Mouse (Mus musculus) MN1 (cell line): Measurements from ENCODE around the gene Dnajb2.
"Not testable (repeated sequence)": the region's sequence is repeated elsewhere in the genome, so short reads cannot be mapped to it uniquely, and the experiment has no call there.

ENCODE experiments used
- DNase-seq: peaks from one replicate; pipeline ENCODE4 v3.0.0-alpha.2; 2016; ENCODE audit warnings: low spot score

The Dnajb2 gene

DNA sequence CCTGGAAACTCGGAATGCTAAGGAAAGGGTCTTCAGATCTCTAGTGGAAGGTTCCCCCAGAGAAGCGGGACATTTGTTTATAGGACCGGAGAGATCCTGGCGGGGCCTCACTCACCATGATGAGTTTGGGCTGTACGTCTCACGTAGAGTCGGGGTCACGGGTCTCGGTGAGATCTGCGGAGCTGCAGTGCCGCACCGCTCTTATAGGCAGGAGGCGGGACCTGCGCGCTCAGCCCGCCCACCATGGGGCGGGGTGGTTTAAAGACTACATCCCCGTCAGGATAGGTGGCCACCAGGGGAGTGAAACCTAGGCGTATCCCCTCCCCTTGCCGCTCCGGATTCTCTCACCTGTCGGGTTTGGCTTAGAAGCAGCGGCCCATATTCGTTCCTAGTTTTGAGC, 17.1 kb upstream of the Dnajb2 start:
- no peak for DNase-seq

DNA sequence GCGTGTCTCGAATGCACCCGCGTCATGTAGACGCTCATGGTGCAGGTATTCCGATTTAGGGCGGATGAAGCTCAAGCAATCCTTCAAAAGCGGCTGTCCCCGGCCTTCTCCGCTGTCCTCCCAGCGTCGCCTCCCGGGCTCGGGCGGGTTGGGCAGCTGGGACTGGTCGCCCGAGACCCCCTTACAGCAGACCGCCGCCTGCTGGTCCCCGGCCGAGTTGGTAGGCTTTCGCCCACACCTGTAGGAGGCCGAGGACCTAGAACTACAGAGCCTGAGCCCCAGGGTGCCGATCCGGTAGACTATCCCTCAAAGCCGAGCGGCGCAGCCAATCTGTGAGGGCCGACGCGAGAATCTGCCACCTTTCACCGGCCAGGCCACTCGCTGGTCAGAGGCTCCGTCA, 16.7 kb upstream of the Dnajb2 start, which contains the start of gene Tuba4a:
TSS of gene Tuba4a (minus strand) at position 335 of the 400 bp plus-strand sequence.
- no peak for DNase-seq

DNA sequence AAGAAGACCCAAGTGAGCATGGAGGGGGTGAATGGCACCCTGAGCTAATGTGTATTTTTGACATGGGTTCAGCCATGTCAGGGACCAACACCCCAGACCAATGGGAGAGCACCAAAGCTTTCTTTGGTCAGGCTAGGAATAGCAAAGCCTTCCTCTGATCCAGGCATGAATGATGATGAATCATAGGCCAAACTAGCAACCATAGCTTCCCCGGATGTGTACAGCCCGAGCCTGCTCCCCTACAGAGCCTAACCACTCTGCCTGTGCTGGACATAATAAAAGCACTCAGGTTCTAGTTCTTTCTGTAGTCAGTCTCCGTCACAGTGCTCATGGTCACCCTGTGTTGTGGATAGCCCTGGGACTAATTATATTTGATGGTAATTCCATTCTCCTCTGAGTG, 14.7 kb upstream of the Dnajb2 start:
- no peak for DNase-seq

DNA sequence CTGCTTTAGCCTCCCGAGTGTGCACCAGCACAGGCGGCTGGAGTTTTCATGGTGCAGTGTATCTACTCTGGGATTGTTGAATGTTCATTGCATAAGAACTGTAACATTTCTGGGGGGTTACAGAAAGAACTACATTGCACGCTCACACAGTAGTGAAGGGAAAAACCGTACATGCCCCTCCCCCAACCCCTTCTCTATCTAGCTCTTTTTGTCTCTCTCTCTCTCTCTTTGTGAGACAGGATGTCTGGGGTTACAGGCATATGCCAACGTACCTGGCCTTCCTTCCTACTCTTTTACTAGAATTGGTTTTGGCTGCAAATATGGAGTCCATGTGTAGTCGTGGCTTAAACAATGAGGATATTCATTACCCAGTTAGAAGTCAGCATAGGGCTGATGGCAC, 13.3 kb upstream of the Dnajb2 start:
- no peak for DNase-seq

DNA sequence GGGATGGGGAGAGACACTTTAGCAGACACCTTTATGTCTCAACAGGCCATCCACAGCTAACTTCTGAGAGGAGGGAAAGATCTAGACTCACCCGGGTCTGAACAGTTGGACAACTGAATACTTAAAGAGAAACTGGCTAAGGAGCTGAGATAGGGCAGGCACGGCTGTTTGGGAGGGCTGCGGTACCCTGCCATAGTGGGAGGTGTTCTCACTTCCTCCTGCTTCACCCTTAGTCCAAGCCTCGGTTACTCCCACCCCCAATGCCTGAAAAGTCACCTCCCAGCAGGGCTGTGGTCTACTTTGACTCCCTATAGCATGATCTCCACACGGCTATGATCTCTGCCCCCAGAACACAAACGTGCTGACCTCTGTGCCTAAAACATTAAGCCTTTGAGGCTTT, 12.7 kb upstream of the Dnajb2 start:
- DNase-seq: no peak

DNA sequence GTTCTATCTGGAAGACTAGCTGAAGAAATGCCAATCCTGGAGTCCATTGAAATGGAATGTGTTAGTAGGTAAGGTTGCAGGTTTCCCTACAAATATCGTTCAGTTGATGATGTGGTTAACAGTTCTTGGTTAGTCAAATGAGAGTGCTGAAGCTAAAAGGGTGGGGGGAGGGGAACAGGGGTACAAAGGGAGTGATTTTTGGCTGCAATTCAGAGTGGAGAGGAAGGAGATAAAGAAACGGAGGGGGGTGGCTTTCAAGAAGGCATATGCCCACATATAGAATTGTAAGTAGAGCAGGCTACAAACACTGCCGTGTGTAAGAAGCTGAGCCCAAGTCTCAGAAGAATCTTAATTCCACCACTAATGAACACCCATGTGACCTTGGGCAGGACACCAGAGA, 10.7 kb upstream of the Dnajb2 start:
- no peak for DNase-seq

DNA sequence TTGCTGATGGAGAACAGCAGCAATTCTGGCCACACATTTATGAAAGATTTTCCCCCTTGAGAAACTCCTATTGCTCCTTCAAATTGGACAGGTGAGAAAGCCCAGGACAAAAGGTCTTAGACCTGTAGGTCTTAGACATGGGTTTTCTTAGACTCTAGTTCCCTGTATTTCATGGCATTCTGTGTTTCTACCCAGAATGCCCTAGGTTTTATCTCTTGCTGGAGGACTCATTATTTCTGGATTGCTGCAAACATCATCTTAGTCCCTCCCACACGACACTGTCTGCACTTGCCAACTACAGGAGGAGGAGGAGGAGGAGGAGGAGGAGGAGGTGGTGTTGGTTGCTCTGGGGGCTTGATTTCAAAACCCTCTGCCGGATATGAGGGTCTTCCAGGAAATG, 10.1 kb upstream of the Dnajb2 start:
- DNase-seq: no peak

DNA sequence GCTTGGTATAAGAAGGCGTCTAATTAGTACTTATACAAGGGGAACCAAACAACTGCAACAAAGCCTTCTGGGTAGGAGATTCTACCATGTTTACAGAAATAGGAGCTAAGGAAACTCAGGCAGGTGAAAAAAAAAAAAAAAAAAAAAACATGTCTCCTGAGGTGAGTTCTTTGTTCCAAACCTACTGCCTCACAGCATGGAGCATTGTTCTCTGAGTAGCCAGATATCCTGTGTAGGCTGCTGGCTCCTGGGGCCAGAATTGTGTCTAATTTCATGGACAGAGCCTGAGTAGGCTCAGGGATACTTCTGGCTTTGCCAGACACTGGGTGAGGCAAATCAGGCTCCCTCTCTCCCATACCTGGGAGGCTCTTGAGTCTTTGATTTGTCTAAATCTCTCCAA, 8.6 kb upstream of the Dnajb2 start:
- no peak for DNase-seq

DNA sequence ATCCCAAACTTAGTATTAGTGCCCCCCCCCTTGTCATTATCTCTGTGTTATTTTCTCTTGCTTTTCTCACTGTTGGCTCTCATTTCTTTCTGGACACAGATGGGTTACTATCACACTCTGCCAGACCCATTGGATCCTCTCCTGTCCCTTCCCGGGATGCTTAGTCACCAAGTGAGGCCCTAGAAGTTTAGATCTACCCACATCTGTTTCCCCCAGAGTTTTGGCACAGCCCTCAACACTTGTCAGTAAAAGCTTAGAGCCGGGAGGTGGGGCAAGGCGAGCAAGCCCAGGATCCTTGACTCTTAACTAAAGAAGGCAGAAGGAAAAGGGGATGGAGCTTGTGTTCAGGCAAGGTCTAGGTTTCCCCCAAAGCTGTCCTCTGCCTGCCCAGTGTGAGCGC, 7.0 kb upstream of the Dnajb2 start:
- no peak for DNase-seq

DNA sequence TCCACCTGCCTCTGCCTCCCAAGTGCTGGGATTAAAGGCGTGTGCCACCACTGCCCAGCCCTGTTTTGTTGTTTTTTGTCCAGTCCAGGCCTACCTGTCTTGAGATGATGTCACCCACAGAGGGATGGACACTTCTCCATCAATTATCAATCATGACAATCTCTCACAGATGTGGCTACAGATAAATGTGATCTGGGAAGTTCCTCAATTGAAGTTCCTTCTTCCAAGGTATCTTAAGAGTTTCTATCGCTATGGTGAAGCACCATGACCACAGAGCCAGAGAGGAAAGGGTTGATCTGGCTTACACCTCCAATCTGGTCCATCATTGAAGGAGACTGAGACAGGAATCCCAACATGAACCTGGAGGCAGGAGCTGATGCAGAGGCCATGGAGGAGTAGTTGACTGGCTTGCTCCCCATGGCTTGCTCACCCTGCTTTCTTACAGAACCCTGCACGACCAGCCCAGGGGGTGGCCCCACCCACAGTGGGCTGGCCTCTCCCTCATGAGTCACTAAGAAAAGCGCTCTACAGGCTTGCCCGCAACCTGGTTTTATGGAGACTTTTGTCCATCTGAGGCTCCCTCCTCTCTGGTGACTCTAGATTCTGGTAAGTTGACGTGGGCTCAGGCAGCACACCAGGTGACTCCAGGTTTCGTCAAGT, 5.7 kb upstream of the Dnajb2 start:
- DNase-seq: no peak

DNA sequence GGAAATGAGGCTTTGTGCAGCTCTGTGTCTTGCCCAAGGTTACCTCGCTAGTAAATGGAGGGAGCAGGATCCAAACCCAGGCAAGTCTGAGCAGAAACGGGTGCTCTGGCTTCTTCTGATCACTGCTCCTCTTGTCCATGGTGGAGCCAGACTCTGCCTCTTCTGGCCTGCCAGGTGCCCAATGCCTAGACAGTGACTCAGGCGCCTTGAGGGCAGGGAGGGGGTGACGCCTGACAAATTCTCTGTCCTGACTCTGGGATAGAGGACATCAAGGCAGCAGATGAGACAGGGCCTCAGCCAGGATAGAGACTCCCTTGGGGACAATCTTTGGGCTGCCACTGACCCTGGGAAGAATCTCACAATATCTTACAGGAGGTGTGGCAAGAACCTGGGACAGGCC, 5.0 kb upstream of the Dnajb2 start:
- no peak for DNase-seq

DNA sequence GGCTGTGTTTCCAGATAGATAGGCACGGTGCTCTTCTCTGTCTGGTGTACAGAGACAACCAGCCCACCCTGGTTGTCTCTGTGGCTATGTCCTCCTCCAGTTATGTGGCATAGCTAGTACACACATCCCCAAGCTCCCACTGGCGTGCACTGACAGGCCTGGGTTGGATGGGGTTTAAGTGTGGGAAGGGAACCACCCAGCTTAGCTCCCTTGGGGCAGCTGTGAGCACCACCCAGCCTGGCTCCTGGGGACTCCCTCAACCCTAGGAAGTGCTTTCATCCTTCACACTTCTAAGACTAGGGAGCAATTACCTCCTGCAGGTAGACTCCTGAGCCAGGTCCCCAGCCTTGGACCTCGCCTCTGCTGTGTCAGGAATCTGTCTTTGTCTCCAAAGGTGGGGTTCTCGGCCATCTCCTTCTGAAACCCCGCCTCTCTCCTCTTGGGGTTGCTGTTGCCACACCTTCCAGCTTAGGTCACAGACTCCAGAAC, 4.5 kb upstream of the Dnajb2 start, which contains the start of gene A630095N17Rik:
TSS of gene A630095N17Rik (minus strand) at position 439 of the 489 bp plus-strand sequence.
- DNase-seq: no peak

DNA sequence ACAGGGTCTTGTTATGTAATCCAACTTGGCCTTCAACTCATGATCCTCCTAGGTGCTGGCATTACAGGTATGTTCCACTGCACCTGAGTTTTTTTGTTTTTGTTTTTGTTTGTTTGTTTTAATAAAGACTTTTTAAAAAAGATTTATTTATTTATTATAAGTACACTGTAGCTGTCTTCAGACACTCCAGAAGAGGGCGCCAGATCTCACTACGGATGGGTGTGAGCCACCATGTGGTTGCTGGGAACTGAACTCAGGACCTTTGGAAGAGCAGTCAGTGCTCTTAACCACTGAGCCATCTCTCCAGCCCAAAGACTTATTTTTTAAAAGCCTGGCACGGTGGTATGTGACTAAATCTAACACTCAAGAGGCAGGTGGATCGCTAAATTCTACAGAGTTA, 3.7 kb upstream of the Dnajb2 start:
- not testable (repeated sequence) for DNase-seq

DNA sequence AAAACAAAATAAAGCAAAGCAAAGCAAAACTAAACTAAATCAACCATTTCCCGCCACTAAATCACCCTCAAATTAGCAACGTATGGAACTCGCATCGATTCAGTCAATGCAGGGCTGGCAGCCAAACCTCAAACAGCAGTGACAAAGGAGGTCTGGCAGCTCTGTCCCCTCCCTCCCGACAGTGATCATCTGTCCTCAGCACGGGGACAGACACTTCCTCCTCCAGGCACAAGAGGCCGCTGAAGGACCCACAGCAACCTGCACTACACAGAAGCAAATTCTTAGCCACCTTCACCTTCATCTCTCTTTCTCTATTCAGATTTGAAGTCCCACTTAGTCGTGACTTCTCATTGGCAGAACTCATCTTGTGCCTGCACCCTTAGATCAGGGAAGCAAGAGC, 1.6 kb upstream of the Dnajb2 start:
- DNase-seq: peak; percentile 75

DNA sequence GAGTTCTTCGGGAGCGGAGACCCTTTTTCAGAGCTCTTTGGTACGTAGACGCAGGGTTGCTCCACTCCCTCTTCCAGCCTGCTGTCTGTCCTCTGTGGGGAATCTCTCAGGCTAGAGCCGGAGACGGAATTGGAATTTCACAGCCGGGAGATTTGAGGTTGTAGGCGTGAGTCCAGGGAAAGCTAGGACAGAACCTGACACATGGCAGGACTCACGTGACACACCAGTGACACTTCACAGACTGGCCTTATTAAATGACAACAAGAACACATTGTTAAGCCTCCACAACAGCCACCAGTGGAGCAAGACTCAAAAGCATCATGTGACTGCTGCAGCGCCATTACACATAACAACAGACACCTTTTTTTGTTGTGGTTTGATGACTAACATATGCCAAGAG, 3.4 kb downstream of the Dnajb2 start:
- DNase-seq: no peak

DNA sequence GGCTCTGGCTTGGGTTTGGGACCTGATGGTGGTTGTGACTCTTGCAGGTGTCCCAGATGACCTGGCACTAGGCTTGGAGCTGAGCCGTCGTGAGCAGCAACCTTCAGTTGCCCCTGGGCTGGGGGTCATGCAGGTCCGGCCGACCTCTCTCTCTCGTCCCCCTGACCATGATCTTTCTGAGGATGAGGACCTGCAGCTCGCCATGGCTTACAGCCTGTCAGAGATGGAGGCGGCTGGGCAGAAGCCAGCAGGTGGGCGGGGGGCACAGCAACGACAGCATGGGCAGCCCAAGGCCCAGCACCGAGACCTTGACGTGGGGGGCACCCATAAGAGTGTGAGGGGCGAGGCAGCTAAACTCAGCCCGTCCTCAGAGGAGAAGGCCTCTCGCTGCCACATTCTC, 7.2 kb downstream of the Dnajb2 start:
- DNase-seq: no peak

DNA sequence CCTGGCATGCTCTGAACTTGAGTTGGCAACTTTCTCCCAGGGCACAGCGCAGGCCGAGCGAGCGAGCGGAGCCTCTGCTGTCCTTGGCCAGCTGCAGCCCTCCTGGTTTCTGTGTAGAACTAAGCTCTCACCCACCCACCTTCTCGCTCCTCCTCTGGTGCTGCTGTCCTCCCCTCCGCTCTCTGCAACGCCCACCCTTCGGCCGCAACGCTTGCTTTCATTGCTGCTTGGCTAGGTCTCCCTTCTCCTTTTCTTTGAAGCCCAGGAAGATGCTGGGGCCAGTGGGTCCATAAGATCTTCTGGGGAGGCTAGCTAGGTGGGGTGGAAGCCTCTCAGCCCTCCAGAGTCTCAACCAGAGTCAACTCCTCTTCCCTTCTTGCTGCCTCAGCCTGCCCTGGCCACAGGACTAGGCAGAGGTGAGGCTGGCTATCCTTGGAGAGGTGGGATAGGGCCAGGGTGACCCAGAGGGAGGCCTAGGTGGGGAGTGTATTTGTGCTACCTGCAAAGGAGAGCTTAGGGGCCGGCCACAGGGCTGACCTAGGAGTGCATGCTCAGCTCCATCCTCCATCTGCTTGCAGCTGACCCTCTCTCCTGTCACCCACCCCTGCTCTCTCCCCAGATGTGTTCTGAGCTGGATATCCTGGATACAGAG, 8.1 kb downstream of the Dnajb2 start:
- no peak for DNase-seq

DNA sequence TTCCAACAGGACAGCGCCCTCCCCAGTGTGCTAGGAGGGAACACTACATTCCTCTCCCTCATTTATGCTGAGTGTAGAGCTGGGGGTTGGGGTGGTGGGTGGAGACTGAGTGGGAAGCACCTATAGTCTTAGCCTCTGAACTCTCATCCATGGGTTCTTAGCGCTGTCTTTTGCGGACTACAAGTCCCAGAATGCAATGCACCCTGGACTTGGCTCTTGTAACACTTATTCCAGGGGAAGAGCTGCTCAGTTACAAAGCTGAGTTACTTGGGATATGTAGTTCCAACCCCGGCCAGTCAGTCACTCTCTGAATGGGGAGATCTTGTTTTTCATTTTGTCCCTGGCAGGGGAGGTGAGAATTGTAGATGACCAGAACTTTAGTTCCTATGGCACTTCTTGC, 8.6 kb downstream of the Dnajb2 start:
- DNase-seq: peak; percentile 68

DNA sequence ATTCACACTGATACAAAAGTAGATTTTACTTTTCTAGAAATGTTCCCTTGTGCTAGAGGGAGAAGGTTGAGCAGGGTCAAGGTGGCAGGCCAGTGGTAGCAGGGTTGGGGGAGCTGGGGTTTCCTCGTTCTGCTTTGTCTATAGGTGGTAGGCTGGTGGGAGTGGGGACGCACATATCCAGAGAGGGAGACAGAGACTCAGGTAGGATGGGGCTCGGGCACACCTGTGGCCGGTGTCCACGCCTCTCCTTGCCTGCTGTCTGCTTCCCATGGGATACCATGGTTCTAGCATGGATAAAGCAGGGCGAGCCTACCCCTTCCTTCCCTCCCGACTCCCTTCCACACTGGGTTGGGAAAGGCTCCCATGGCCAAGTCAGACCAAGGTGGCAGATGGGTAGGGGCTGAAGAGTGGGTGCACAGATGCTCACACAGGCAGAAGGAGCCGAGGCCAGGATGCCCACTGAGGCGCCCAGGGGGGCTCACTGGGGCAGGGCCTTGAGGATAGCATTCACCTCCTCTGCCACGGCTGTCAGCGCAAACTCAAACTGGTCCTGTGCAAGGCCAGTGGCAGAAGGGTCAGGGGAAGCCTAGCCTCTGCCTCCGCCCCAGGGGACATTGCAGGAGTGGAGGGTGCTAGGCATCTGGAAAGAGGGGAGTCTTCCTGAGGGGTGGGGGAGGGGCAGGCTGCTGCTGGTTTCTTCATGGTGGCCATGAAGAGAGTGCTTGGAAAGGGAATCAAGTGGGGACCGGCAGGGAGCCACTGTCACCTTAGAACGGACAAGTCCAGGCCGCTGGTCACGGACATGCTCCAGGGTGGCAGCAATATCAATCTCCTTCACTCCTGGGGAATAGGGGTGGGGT, 11.1 kb downstream of the Dnajb2 start:
- no peak for DNase-seq

DNA sequence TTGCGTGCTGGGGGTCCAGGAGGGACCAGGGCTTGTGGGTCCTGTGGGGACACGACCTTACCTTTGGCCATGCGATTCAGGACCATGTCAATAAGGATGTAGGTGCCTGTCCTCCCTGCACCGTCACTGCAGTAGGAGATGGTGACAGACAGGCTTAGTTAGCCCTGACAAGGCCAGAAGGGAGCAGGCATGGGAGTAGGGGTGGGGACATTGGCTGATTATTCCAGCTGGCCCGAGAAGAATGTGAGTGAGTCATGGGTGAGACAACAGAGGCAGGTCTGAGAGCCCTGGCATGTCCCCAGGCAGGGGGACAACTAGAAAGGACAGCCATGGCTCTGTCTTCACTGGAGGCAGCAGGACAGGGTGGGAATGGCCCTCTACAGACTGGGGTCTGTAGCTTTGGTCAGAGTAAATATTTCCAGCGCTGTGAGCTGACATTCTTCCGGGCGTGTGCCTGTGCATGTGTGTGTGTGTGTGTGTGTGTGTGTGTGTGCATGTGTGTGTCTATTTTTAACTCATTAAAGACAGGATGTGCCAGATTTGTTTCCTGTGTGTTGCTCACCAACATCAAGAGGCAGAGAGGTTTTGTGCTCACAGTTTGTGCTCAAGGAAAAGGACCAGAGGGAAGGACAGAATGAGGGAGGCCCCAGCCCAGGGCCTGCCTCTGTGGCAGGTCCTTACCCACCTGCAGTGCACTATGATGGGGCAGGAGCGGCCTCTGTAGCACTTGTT, 12.0 kb downstream of the Dnajb2 start:
- peak; percentile 76 for DNase-seq

DNA sequence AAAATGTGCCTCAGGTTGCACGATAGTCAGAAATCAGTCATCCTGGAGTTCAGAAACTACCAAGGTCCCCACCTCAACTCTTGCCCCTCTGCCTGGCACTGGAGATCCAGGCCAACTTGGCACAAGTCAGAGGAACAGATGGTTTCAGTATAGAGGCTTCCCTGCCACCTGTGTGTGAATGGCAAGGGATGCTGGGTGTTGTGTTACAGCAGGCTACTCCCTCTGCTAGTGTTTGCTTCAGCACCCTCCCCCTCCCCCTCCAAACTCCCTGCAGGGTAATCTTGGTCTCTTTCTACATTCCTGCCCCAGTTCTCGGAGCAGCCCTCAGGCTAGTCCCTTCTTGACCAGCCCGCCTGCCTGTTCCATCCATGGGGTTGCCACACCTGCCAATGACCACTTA, 14.3 kb downstream of the Dnajb2 start:
- no peak for DNase-seq
